Mouse (Mus musculus): ENCODE results near the gene Ccdc15. TPM values are rescaled to one million over a fixed set of nuclear protein-coding genes. Genes with fewer than 3 reads are reported as not detected.

The Ccdc15 gene
- polyA plus RNA-seq (2012; rRNA removed; ENCODE audit: low replicate concordance), result 0.49 and 1.1 TPM in 2 replicates

GRCm38 (mm10) chr9:37347988-37348642 is at the start of gene Ccdc15:
Gene Ccdc15 (minus strand): TSS chr9:37348432.

GRCm38 (mm10) chr9:37367301-37368080 is 19.3 kb upstream of the Ccdc15 start, which contains the start of gene Hepacam:
Gene Hepacam (plus strand): TSS chr9:37367351.

GRCm38 (mm10) chr9:37255149-37255888 is 92.9 kb downstream of the Ccdc15 start, which contains the start of gene Slc37a2:
Gene Slc37a2 (minus strand): TSS chr9:37255738.

Other genes starting within 250 kb of the Ccdc15 start
- gene Pknox2, start 201.0 kb downstream of the Ccdc15 start, polyA plus RNA-seq (2012; rRNA removed; ENCODE audit: low replicate concordance), result 4.4 and 40.5 TPM in 2 replicates
- gene Tmem218, start 140.2 kb downstream of the Ccdc15 start, polyA plus RNA-seq (2012; rRNA removed; ENCODE audit: low replicate concordance), result 4.3 and 6.7 TPM in 2 replicates
- gene Slc37a2, start 92.7 kb downstream of the Ccdc15 start, polyA plus RNA-seq (2012; rRNA removed; ENCODE audit: low replicate concordance), result 5.4 and 7.6 TPM in 2 replicates
- gene Hepacam, start 18.9 kb upstream of the Ccdc15 start, polyA plus RNA-seq (2012; rRNA removed; ENCODE audit: low replicate concordance), result 0.05 and 0.23 TPM in 2 replicates
- 35.2 and 126 TPM in 2 replicates for gene Robo4, start 53.5 kb upstream of the Ccdc15 start, polyA plus RNA-seq (2012; rRNA removed; ENCODE audit: low replicate concordance)
- gene Robo3, start 84.8 kb upstream of the Ccdc15 start, polyA plus RNA-seq (2012; rRNA removed; ENCODE audit: low replicate concordance), result 0.12 TPM in 1 of 2 replicates, not detected in the other
- 11.5 and 26.4 TPM in 2 replicates for gene Msantd2, start 140.9 kb upstream of the Ccdc15 start, polyA plus RNA-seq (2012; rRNA removed; ENCODE audit: low replicate concordance)
- 102 and 205 TPM in 2 replicates for gene Esam, start 179.6 kb upstream of the Ccdc15 start, polyA plus RNA-seq (2012; rRNA removed; ENCODE audit: low replicate concordance)
- 22.8 and 43.7 TPM in 2 replicates for gene Vsig2, start 190.8 kb upstream of the Ccdc15 start, polyA plus RNA-seq (2012; rRNA removed; ENCODE audit: low replicate concordance)
- 4.0 and 4.5 TPM in 2 replicates for gene Nrgn, start 204.5 kb upstream of the Ccdc15 start, polyA plus RNA-seq (2012; rRNA removed; ENCODE audit: low replicate concordance)
- gene Siae, start 207.3 kb upstream of the Ccdc15 start, polyA plus RNA-seq (2012; rRNA removed; ENCODE audit: low replicate concordance), result 11.2 and 16.4 TPM in 2 replicates